Mouse (Mus musculus): Measurements from ENCODE around the gene Tcp11l2.

DNA sequence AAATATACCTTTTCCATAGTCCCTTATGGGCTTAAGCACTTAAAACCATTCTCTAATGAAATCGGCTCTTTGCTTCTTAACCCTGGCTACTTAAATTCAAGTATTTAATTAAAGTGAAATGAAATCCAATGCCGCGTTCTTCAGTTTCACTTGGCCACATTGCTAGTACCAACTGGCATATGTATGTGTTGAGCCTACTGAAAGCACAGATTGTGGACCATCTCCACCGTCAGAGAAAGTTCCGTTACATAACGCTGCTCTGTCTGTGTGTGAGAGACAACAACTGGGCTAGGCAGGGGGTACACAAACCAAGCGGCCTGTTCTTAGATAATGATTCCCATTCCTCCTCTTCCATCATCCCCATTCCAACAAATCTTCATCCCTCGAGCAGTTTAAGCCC is 12.0 kb upstream of the Tcp11l2 start:
- TF ChIP-seq POLR2A (IDR thresholded peaks at IDR 0.05; ENCODE audit: borderline replicate concordance, extremely low read depth, low read depth, low read length) (no peak), CTCF (IDR thresholded peaks at IDR 0.05; ENCODE audit: insufficient read depth, low read length) (no peak)

All from lung, adult 2 months (tissue).